Mouse (Mus musculus): ENCODE data around the gene Large1.

DNA sequence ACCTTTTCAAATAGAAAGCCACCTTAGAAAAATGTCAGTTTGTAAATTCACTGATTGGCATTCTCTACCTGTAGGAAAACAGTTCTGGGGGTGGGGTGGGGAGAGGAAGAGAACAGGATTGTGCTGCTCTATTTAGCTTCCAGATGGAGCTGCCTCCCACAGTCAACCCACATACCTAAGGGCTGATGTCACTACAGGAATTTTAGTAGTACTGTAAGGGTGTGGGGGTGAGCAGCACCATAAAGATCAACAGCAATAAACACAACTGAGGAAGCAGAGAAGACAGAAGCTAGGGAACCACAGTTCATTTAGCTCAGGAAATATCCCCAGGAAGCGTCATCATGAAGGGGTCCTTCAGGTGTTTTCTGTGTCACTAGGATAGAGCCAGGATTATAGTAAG lies 174.9 kb downstream of the Large1 start:
- TF ChIP-seq CTCF (IDR thresholded peaks at IDR 0.05; ENCODE audit: borderline replicate concordance, insufficient read depth, low read length) (no peak), POLR2A (IDR thresholded peaks at IDR 0.05; ENCODE audit: low read depth, low read length) (no peak)
